ENCODE assay signal across 11 mouse cellular contexts in genomic region chr4:132128997-132129636, GRCm38 (mm10). TPM values are rescaled to one million over a fixed set of nuclear protein-coding genes. Genes with fewer than 3 reads are reported as not detected.
DNase-seq lines count a peak whose midpoint lies in the region; ATAC-seq lines count a peak whose summit lies in the region.
"Had no signal": no experiment of that assay in that cellular context is flagged by ENCODE, and none has a peak within 500 bp of the region (broad histone marks: within the 10 kb centered on the region; RNA-seq: fewer than 3 reads in every experiment).

No protein-coding gene starts in this region.

- intact Hi-C loops in heart, postnatal 36 days (cut with DNase I), result no loop called here

- no peak overlapping the region for H3K4me2 ChIP-seq in embryonic facial prominence, embryonic 14.5 days (ENCODE audit: low read depth, low read length)
- H3K4me2 ChIP-seq in forebrain, embryonic 11.5 days (ENCODE audit: low read depth, low read length, severe bottlenecking), result no peak overlapping the region
- H3K4me2 ChIP-seq in midbrain, embryonic 13.5 days (replicated peaks), result no peak overlapping the region
- H3K4me2 ChIP-seq: stomach, embryonic 15.5 days had no signal

- no peaks in the 10 kb centered on the region for H3K27me3 ChIP-seq in embryonic facial prominence, embryonic 14.5 days (replicated peaks; ENCODE audit: control insufficient read depth, insufficient read depth, low read length)
- H3K27me3 ChIP-seq in embryonic facial prominence, embryonic 10.5 days (replicated peaks; ENCODE audit: low read depth, poor library complexity, severe bottlenecking), result no peaks in the 10 kb centered on the region
- H3K27me3 ChIP-seq in forebrain, embryonic 11.5 days (ENCODE audit: control insufficient read depth, insufficient read depth, low read length), result no peaks in the 10 kb centered on the region
- no peaks in the 10 kb centered on the region for H3K27me3 ChIP-seq in midbrain, embryonic 13.5 days
- H3K27me3 ChIP-seq: stomach, embryonic 15.5 days had no signal

- H3K9me3 ChIP-seq in embryonic facial prominence, embryonic 14.5 days (ENCODE audit: control insufficient read depth, low read length), result no peaks in the 10 kb centered on the region
- no peaks in the 10 kb centered on the region for H3K9me3 ChIP-seq in embryonic facial prominence, embryonic 10.5 days
- H3K9me3 ChIP-seq in forebrain, embryonic 11.5 days (ENCODE audit: control insufficient read depth, low read length), result no peaks in the 10 kb centered on the region
- no peaks in the 10 kb centered on the region for H3K9me3 ChIP-seq in midbrain, embryonic 13.5 days
- H3K9me3 ChIP-seq: megakaryocyte, embryonic 14.5 days; stomach, embryonic 15.5 days had no signal

- no peak overlapping the region for H3K27ac ChIP-seq in embryonic facial prominence, embryonic 14.5 days (replicated peaks; ENCODE audit: low read depth, low read length)
- no peak overlapping the region for H3K27ac ChIP-seq in embryonic facial prominence, embryonic 10.5 days (replicated peaks)
- peak overlapping the region; percentile 26 for H3K27ac ChIP-seq in forebrain, embryonic 11.5 days (ENCODE audit: low read depth, low read length)
- peak overlapping the region; percentile 69 for H3K27ac ChIP-seq in midbrain, embryonic 13.5 days
- H3K27ac ChIP-seq: stomach, embryonic 15.5 days had no signal

- no peak for ATAC-seq in embryonic facial prominence, embryonic 14.5 days (ENCODE audit: low read depth)
- ATAC-seq in forebrain, embryonic 11.5 days (replicated peaks; ENCODE audit: low FRiP score), result peak; percentile 76
- peak; percentile 84 for ATAC-seq in midbrain, embryonic 13.5 days

- no peak overlapping the region for H3K9ac ChIP-seq in embryonic facial prominence, embryonic 14.5 days (ENCODE audit: low read depth, low read length)
- H3K9ac ChIP-seq in forebrain, embryonic 11.5 days (ENCODE audit: low read length), result no peak overlapping the region
- no peak overlapping the region for H3K9ac ChIP-seq in midbrain, embryonic 13.5 days (replicated peaks)
- H3K9ac ChIP-seq: stomach, embryonic 15.5 days had no signal

- 27% methylated on average over 6 of the region's 6 CpGs for WGBS in embryonic facial prominence, embryonic 14.5 days
- WGBS in embryonic facial prominence, embryonic 10.5 days, result 33% methylated on average over 6 of the region's 6 CpGs
- WGBS in forebrain, embryonic 11.5 days, result 18% methylated on average over 6 of the region's 6 CpGs
- 7% methylated on average over 6 of the region's 6 CpGs for WGBS in midbrain, embryonic 13.5 days

- peak; percentile 51 for DNase-seq in embryonic facial prominence, embryonic 14.5 days (ENCODE audit: low spot score)
- DNase-seq in embryonic facial prominence, embryonic 10.5 days (ENCODE audit: low spot score), result no peak
- DNase-seq in forebrain, embryonic 11.5 days (ENCODE audit: low spot score), result peak; percentile 73
- DNase-seq in heart, postnatal 36 days, result peak; percentile 24 to 28
- no peak for DNase-seq in lung, postnatal 4 days
- DNase-seq in urinary bladder, postnatal 36 days (ENCODE audit: low spot score in 2 of 2), result no peak
- no peak for DNase-seq in cerebellum, adult 8-10 months

- no peaks in the 10 kb centered on the region for H3K36me3 ChIP-seq in embryonic facial prominence, embryonic 14.5 days (ENCODE audit: control insufficient read depth, insufficient read depth, low read length)
- no peaks in the 10 kb centered on the region for H3K36me3 ChIP-seq in embryonic facial prominence, embryonic 10.5 days (replicated peaks)
- H3K36me3 ChIP-seq in forebrain, embryonic 11.5 days (ENCODE audit: control insufficient read depth, insufficient read depth, low read length), result no peaks in the 10 kb centered on the region
- no peaks in the 10 kb centered on the region for H3K36me3 ChIP-seq in midbrain, embryonic 13.5 days
- H3K36me3 ChIP-seq: stomach, embryonic 15.5 days had no signal

- H3K4me3 ChIP-seq in embryonic facial prominence, embryonic 14.5 days (ENCODE audit: low read depth, low read length), result no peak overlapping the region
- H3K4me3 ChIP-seq in embryonic facial prominence, embryonic 10.5 days, result no peak overlapping the region
- H3K4me3 ChIP-seq in forebrain, embryonic 11.5 days (ENCODE audit: low read depth, low read length), result no peak overlapping the region
- H3K4me3 ChIP-seq in midbrain, embryonic 13.5 days (replicated peaks), result no peak overlapping the region
- H3K4me3 ChIP-seq: megakaryocyte, embryonic 14.5 days; stomach, embryonic 15.5 days had no signal

- H3K4me1 ChIP-seq in embryonic facial prominence, embryonic 14.5 days (ENCODE audit: control insufficient read depth, insufficient read depth, low read length), result no peaks in the 10 kb centered on the region
- H3K4me1 ChIP-seq in embryonic facial prominence, embryonic 10.5 days, result peaks cover 10% of the 10 kb centered on the region; the same call in 1 of the 2 replicates
- H3K4me1 ChIP-seq in forebrain, embryonic 11.5 days (replicated peaks; ENCODE audit: control insufficient read depth, insufficient read depth, low read length), result peaks cover 8% of the 10 kb centered on the region; the same call in 1 of the 2 replicates
- H3K4me1 ChIP-seq in midbrain, embryonic 13.5 days (replicated peaks), result peaks cover 11% of the 10 kb centered on the region
- H3K4me1 ChIP-seq: stomach, embryonic 15.5 days had no signal

RNA-seq across cellular contexts. Expression of gene Oprd1, which starts 15.2 kb away (rescaled TPM):
- polyA plus RNA-seq in embryonic facial prominence, embryonic 14.5 days (2014; fragmentation: Nextera tagmentation; extraction: Ambion mirVana), result 0.19 and 0.26 TPM in 2 replicates
- polyA plus RNA-seq in embryonic facial prominence, embryonic 10.5 days (2016; fragmentation: Nextera tagmentation; extraction: Ambion mirVana), result 0.24 and 0.35 TPM in 2 replicates
- polyA plus RNA-seq in forebrain, embryonic 11.5 days (2014; fragmentation: Nextera tagmentation; extraction: Ambion mirVana), result not detected in 2 replicates
- under 1 TPM; 0.27 to 0.44 TPM for total RNA-seq in heart, postnatal 36 days (2021)
- polyA plus RNA-seq in midbrain, embryonic 13.5 days (2015; fragmentation: Nextera tagmentation; extraction: Ambion mirVana), result 0.09 and 0.24 TPM in 2 replicates

RNA-seq across cellular contexts. Expression of gene Epb41, which starts 54.0 kb away (rescaled TPM):
- polyA plus RNA-seq in embryonic facial prominence, embryonic 14.5 days (2014; fragmentation: Nextera tagmentation; extraction: Ambion mirVana), result 64.9 and 65.1 TPM in 2 replicates
- 133 and 136 TPM in 2 replicates for polyA plus RNA-seq in embryonic facial prominence, embryonic 10.5 days (2016; fragmentation: Nextera tagmentation; extraction: Ambion mirVana)
- polyA plus RNA-seq in forebrain, embryonic 11.5 days (2014; fragmentation: Nextera tagmentation; extraction: Ambion mirVana), result 135 and 145 TPM in 2 replicates
- 100 to 1,000 TPM; 144 to 148 TPM for total RNA-seq in heart, postnatal 36 days (2021)
- 120 and 122 TPM in 2 replicates for polyA plus RNA-seq in midbrain, embryonic 13.5 days (2015; fragmentation: Nextera tagmentation; extraction: Ambion mirVana)

RNA-seq across cellular contexts. Expression of gene Gm10300, which starts 54.6 kb away (rescaled TPM):
- polyA plus RNA-seq in embryonic facial prominence, embryonic 14.5 days (2014; fragmentation: Nextera tagmentation; extraction: Ambion mirVana), result 0.07 and 0.14 TPM in 2 replicates
- not detected in 2 replicates for polyA plus RNA-seq in embryonic facial prominence, embryonic 10.5 days (2016; fragmentation: Nextera tagmentation; extraction: Ambion mirVana)
- not detected in 2 replicates for polyA plus RNA-seq in forebrain, embryonic 11.5 days (2014; fragmentation: Nextera tagmentation; extraction: Ambion mirVana)
- under 1 TPM in 1 of 2 experiments, not detected in 1; 0.11 TPM for total RNA-seq in heart, postnatal 36 days (2021)
- not detected in 2 replicates for polyA plus RNA-seq in midbrain, embryonic 13.5 days (2015; fragmentation: Nextera tagmentation; extraction: Ambion mirVana)
- total RNA-seq: layer of hippocampus, adult 18-20 months had no signal

Comparison
In these comparisons a context has a peak if more than half of its experiments do, and no peak if none do; other contexts are left out.
1. DNase-seq: peak in embryonic facial prominence, embryonic 14.5 days (single experiment), forebrain, embryonic 11.5 days (single experiment) and heart, postnatal 36 days (2 of 2); none in embryonic facial prominence, embryonic 10.5 days (single experiment), lung, postnatal 4 days (0 of 2), urinary bladder, postnatal 36 days (0 of 2) and cerebellum, adult 8-10 months (single experiment).
2. H3K27ac ChIP-seq: peak in forebrain, embryonic 11.5 days (single experiment) and midbrain, embryonic 13.5 days (single experiment); none in embryonic facial prominence, embryonic 14.5 days (single experiment) and embryonic facial prominence, embryonic 10.5 days (single experiment).